Mouse (Mus musculus) forebrain, postnatal 0 days (tissue): Measurements from ENCODE around the gene Srrm4. TPM values are rescaled to one million over a fixed set of nuclear protein-coding genes. Genes with fewer than 3 reads are reported as not detected.

ENCODE experiments used
- ATAC-seq: fragments of 200-750 bp; cut with Nextera tagmentation; 2 replicates; pipeline ENCODE4 v1.8.0; 2017; ENCODE audit warnings: mild to moderate bottlenecking, moderate library complexity
- DNase-seq: peaks from one replicate; pipeline ENCODE4 v3.0.0-alpha.2; 2015
- H3K27ac ChIP-seq: fragments of 300-500 bp; sonication (generic); 2 replicates; pipeline ENCODE4 v1.5.1; 2014; ENCODE audit warnings: low read depth, mild to moderate bottlenecking, antibody characterized with exemption, low read length, moderate library complexity, mixed read lengths
- H3K27me3 ChIP-seq: fragments of 300-500 bp; sonication (generic); 2 replicates; pipeline ENCODE4 v1.6.1; 2014; ENCODE audit warnings: mild to moderate bottlenecking, low read length, mixed read lengths; ENCODE audit not compliant: insufficient read depth
- H3K36me3 ChIP-seq: fragments of 300-500 bp; sonication (generic); 2 replicates; pipeline ENCODE4 v1.6.1; 2014; ENCODE audit warnings: mild to moderate bottlenecking, moderate library complexity; ENCODE audit not compliant: insufficient read depth
- H3K4me1 ChIP-seq: fragments of 300-500 bp; sonication (generic); 2 replicates; pipeline ENCODE4 v1.6.1; 2014; ENCODE audit warnings: antibody characterized with exemption; ENCODE audit not compliant: insufficient read depth
- H3K4me2 ChIP-seq: fragments of 300-500 bp; sonication (generic); 2 replicates; pipeline ENCODE4 v1.6.1; 2014; ENCODE audit warnings: low read depth, mild to moderate bottlenecking, moderate library complexity
- H3K4me3 ChIP-seq: fragments of 300-500 bp; sonication (generic); 2 replicates; pipeline ENCODE4 v1.5.1; 2014; ENCODE audit warnings: low read depth, low read length, mixed read lengths
- H3K9ac ChIP-seq: fragments of 300-500 bp; sonication (generic); 2 replicates; pipeline ENCODE4 v1.6.1; 2014; ENCODE audit warnings: mild to moderate bottlenecking
- H3K9me3 ChIP-seq: fragments of 300-500 bp; sonication (generic); 2 replicates; pipeline ENCODE4 v1.6.1; 2016; ENCODE audit warnings: low read length
- CTCF ChIP-seq: sonication (generic); IDR thresholded peaks from 2 replicates; pipeline ENCODE4 v1.5.1; 2016; ENCODE audit warnings: antibody characterized with exemption, control low read depth, low read depth
- WGBS: fragments of 180-500 bp; shearing (Covaris S2); extraction: QIAGEN DNeasy Blood & Tissue Kit; methylation state at CpG from one replicate; pipeline ENCODE4 v1.1.7; 2014; 5-methylcytosine and 5-hydroxymethylcytosine counted together
- polyA plus RNA-seq: library from polyadenylated mRNA; unstranded; fragments of >200 nt; fragmentation: Nextera tagmentation; extraction: Ambion mirVana; gene quantifications from 2 replicates; pipeline ENCODE4 v1.2.1, GENCODE M21; 2015
- total RNA-seq: library from RNA; depleted of rRNA; stranded (reverse); fragments of >200 nt; gene quantifications from 2 replicates; pipeline ENCODE4 v1.2.3, GENCODE M21; 2014

Gene Srrm4
- total and polyA plus RNA-seq, 2 experiments from 2014 or later = 12.7 to 16.4 TPM

DNA sequence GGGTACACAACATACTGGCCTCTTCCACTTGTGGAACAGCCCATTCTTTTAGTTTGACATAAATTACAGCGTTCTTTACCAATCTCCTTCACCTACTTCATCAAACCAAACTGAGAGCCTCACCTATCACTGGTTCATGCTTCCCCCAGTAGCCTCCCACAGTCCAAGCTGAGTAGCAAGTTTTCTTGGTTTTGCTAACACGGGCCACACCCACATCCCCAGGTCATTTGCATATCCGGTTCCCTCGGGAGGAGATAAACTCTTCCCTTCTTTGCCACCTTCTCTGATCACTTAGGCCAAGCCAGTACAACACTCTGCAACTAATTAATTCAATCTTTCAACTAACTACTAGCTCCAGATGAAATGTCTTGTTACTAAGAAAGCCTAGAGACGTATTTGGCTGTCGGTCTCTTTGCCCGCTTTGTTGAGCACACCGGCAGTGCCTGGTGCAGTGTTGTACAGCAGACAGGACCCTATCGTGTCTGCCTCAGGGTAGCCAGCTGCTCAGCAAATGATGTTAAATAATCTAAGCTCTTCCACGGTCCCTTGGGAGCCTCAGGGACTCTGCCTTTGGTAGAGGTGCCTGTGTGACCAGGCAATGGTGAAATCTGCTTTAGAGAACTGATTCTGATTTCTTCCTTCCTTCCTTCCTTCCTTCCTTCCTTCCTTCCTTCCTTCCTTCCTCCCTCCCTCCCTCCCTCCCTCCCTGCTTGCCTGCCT is 134.7 kb downstream of the Srrm4 start:
- Histone ChIP-seq H3K27me3 (no peaks in the 10 kb centered on the region), H3K4me3 (no peak overlapping the region), H3K36me3 (peaks cover 13% of the 10 kb centered on the region; the same call in 1 of the 2 replicates), H3K9me3 (no peaks in the 10 kb centered on the region), H3K27ac (no peak overlapping the region), H3K9ac (no peak overlapping the region), H3K4me1 (no peaks in the 10 kb centered on the region), H3K4me2 (no peak overlapping the region)
- DNase-seq (no peak), ATAC-seq (no peak)
- TF ChIP-seq CTCF = no peak
- 37% methylated on average over 10 of the region's 10 CpGs for WGBS

DNA sequence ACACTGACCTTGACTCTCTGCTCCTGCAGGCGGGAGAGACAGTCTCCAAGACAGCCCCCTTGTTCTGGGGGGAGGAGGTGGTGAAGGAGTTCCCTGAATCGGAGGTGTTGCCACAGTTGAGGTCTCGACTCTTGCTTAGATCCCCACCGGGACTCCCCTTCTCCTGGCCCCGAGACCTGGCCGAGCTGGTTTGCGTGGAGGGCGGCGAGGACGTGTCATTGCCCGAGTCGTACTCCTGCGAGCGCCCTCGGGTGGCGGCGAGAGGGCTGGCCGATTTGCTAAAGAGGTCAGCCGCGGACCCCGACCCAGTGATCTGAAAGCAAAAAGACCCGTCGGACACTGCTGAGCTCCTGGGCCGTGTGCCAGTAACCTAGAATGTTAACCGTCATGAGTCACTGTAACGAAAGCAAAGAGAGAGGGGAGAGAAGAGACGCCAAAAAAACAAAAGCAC is 138.2 kb downstream of the Srrm4 start:
- DNase-seq (no peak), ATAC-seq (no peak)
- Histone ChIP-seq H3K4me3 (no peak overlapping the region), H3K4me2 (peak overlapping the region; percentile 23; the same call in 1 of the 2 replicates), H3K4me1 (0 out of 2 replicates have a peak, but pooled peaks cover 3% of the 10 kb centered on the region), H3K9ac (no peak overlapping the region), H3K36me3 (peaks cover 17% of the 10 kb centered on the region), H3K27me3 (no peaks in the 10 kb centered on the region), H3K27ac (no peak overlapping the region), H3K9me3 (no peaks in the 10 kb centered on the region)
- WGBS = 9% methylated on average over 27 of the region's 27 CpGs
- peak; percentile 60 for TF ChIP-seq CTCF

DNA sequence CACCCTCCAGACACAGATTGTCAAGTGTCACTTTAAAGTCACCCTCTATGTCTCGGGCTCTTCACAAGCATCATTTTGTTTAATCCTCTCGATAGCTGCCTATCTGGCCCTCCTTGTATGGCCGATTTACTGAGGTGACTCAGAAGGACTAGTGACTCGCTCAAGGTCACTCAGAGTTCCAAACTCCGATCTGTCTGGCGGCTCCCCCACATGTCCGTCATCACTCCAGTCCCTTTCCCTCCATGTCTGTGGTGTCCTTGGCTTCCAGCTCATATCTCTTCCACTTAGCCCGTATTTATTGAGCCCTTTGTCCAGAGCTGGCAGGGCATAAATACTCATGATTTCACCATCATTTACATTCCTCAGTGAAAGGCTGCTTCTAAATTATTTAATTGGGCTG is 140.7 kb downstream of the Srrm4 start:
- H3K9me3 ChIP-seq = no peaks in the 10 kb centered on the region
- 0 out of 2 replicates have a peak, but pooled peaks cover 10% of the 10 kb centered on the region for H3K4me1 ChIP-seq
- H3K27ac ChIP-seq = no peak overlapping the region
- H3K4me2 ChIP-seq = no peak overlapping the region
- no peak for ATAC-seq
- WGBS = 77% methylated on average over 8 of the region's 8 CpGs
- H3K36me3 ChIP-seq = peaks cover 17% of the 10 kb centered on the region
- no peak for DNase-seq
- TF ChIP-seq CTCF = no peak
- no peak overlapping the region for H3K4me3 ChIP-seq
- H3K9ac ChIP-seq = no peak overlapping the region
- H3K27me3 ChIP-seq = no peaks in the 10 kb centered on the region

DNA sequence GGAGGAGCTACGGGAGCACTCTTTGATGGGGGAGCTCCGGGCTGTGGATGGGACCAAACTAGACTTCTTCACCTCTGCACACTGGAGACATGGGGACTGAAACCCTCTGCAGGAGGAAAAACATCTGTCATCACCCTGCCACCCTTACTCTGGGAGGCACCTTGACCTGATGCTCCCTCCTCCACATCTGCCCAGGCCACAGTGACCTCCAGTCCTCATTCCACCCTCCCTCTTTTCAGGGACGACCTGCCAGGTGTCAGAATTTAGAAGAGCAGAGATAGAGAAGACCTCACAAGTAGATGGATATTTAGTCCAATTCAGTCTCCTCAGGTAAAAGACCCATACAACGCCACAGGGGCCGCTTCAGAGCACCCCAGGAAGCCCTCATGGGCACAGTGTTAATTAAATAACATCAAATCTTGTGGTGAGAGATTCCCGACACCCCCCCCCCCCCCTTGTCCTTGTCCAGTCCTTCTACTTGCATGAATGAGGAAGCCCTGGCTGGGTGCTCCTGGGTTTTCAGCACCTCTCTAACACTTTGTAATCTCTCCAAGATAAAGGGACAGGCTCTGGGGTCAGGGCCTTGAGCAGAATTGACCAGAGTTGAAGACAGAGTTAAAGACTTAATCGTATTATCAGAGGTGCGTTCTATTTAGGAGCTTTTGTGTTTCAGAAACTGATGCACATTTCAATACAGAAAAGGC is 141.9 kb downstream of the Srrm4 start:
- H3K4me2 ChIP-seq = no peak overlapping the region
- TF ChIP-seq CTCF = no peak
- no peaks in the 10 kb centered on the region for H3K9me3 ChIP-seq
- H3K36me3 ChIP-seq = peaks cover 17% of the 10 kb centered on the region
- H3K27ac ChIP-seq = no peak overlapping the region
- WGBS = 67% methylated on average over 8 of the region's 8 CpGs
- H3K9ac ChIP-seq = no peak overlapping the region
- DNase-seq (no peak), ATAC-seq (no peak)
- no peak overlapping the region for H3K4me3 ChIP-seq
- no peaks in the 10 kb centered on the region for H3K27me3 ChIP-seq
- 0 out of 2 replicates have a peak, but pooled peaks cover 10% of the 10 kb centered on the region for H3K4me1 ChIP-seq

DNA sequence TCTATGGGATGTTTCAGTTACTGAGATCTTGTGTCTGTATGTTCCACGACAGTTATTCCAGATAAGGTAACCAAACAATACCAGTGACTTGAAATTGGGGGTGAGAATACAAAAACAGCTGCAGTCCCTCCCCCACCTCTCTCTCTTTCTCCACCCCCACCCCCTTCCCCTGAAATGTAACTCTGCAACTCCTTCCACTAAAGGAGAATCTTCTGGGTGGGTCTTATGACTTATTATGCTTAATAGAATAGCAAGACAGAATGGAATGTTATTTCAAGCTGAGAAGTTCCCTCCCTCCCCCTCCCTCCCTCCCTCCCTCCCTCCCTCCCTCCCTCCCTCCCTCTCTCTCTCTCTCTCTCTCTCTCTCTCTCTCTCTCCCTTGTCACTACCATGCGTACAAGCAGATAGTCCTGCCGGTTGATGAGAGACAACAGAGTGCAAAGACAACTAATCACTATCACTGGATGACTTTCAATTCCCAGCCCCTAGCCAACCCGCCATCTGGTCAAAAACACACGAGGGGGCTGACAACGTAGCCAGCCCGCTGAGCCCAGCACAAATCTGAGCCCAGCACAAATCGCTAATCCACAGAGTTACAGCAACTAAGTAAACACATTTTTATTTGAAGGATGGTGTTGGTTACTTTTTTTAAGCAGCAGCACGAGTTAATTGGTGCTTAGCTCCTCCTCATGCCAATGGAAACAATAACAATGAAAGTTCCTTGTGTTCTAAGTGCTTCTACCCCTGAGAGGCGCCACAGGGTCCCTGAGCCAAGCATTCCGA is 143.0 kb downstream of the Srrm4 start:
- Histone ChIP-seq H3K27me3 (no peaks in the 10 kb centered on the region), H3K4me3 (no peak overlapping the region), H3K36me3 (peaks cover 26% of the 10 kb centered on the region), H3K4me2 (no peak overlapping the region), H3K9me3 (no peaks in the 10 kb centered on the region), H3K4me1 (peaks cover 14% of the 10 kb centered on the region; the same call in 1 of the 2 replicates), H3K27ac (peak overlapping the region; percentile 21; the same call in 1 of the 2 replicates), H3K9ac (no peak overlapping the region)
- peak; percentile 65 for DNase-seq
- ATAC-seq = peak; percentile 42; the same call in 1 of the 2 replicates
- 4% methylated on average over 11 of the region's 11 CpGs for WGBS
- no peak for TF ChIP-seq CTCF

DNA sequence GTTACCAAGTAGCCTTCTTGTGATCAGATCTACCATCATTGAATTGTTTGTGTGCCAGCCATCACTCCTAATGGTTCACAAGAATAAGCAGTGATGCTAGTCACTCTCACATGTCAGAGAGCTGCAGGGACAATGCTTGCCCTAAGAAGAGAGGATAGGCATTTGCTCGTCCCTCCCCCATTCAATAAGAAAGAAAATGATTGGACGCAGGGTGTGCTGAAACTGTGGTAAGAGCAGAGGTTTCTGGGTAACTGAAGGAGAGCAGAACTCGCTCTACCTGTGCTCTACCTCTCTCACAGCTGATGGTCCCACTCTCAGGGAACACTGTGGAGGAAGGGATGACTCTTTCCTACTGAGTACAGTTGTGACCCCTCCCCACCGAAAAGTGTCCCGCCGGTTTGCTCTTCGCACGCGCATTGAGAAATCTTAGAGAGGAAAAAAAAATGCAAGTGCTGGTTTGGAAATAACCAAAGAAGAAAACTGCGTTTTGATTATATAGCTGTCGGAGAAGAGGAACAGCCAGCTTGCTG is 143.7 kb downstream of the Srrm4 start:
- Histone ChIP-seq H3K4me2 (no peak overlapping the region), H3K36me3 (peaks cover 28% of the 10 kb centered on the region), H3K4me3 (no peak overlapping the region), H3K27me3 (no peaks in the 10 kb centered on the region), H3K9me3 (no peaks in the 10 kb centered on the region), H3K9ac (no peak overlapping the region), H3K27ac (peak overlapping the region; percentile 9; the same call in 1 of the 2 replicates), H3K4me1 (peaks cover 14% of the 10 kb centered on the region; the same call in 1 of the 2 replicates)
- DNase-seq (no peak), ATAC-seq (no peak)
- no peak for TF ChIP-seq CTCF
- 41% methylated on average over 11 of the region's 11 CpGs for WGBS
